Comparison of ENCODE assay signal across 8 mouse cellular contexts in genomic region chr4:119917502-119917901, GRCm38 (mm10).
DNase-seq lines count a peak whose midpoint lies in the region; ATAC-seq lines count a peak whose summit lies in the region.

No protein-coding gene starts in this region.

- no peaks in the 10 kb centered on the region for H3K27me3 ChIP-seq in hindbrain, embryonic 11.5 days (ENCODE audit: control insufficient read depth, insufficient read depth, low read length)
- no peaks in the 10 kb centered on the region for H3K27me3 ChIP-seq in hindbrain, embryonic 13.5 days

- no peaks in the 10 kb centered on the region for H3K4me1 ChIP-seq in hindbrain, embryonic 11.5 days (replicated peaks; ENCODE audit: control insufficient read depth, insufficient read depth, low read length)
- peaks cover 10% of the 10 kb centered on the region for H3K4me1 ChIP-seq in hindbrain, embryonic 13.5 days (replicated peaks)

- H3K27ac ChIP-seq in hindbrain, embryonic 11.5 days (ENCODE audit: low read depth, low read length), result no peak overlapping the region
- H3K27ac ChIP-seq in hindbrain, embryonic 13.5 days, result no peak overlapping the region

- 73% methylated on average over 7 of the region's 7 CpGs for WGBS in hindbrain, embryonic 11.5 days
- 77% methylated on average over 7 of the region's 7 CpGs for WGBS in hindbrain, embryonic 13.5 days

- no peak overlapping the region for H3K4me3 ChIP-seq in hindbrain, embryonic 11.5 days (ENCODE audit: low read depth, low read length)
- H3K4me3 ChIP-seq in hindbrain, embryonic 13.5 days, result no peak overlapping the region

- no peaks in the 10 kb centered on the region for H3K9me3 ChIP-seq in hindbrain, embryonic 11.5 days (ENCODE audit: control insufficient read depth, low read length)
- no peaks in the 10 kb centered on the region for H3K9me3 ChIP-seq in hindbrain, embryonic 13.5 days

- H3K9ac ChIP-seq in hindbrain, embryonic 11.5 days (ENCODE audit: low read depth, low read length), result no peak overlapping the region
- no peak overlapping the region for H3K9ac ChIP-seq in hindbrain, embryonic 13.5 days

- no peak for ATAC-seq in hindbrain, embryonic 11.5 days (ENCODE audit: low FRiP score)
- ATAC-seq in hindbrain, embryonic 13.5 days (ENCODE audit: low FRiP score), result no peak
- ATAC-seq in inflammation-experienced regulatory T-cells, adult 6 months, result no peak

- peak; percentile 47 for DNase-seq in hindbrain, embryonic 11.5 days (ENCODE audit: low spot score)
- peak; percentile 6 for DNase-seq in urinary bladder, postnatal 10 days (ENCODE audit: low spot score)
- no peak for DNase-seq in urinary bladder, postnatal 14 days (ENCODE audit: low spot score)
- peak; percentile 51 for DNase-seq in kidney, postnatal 10 days
- peak; percentile 39 to 50 for DNase-seq in thymus, postnatal 36 days
- DNase-seq in adrenal gland, adult 2 months, result no peak

- no peaks in the 10 kb centered on the region for H3K36me3 ChIP-seq in hindbrain, embryonic 11.5 days (ENCODE audit: control insufficient read depth, insufficient read depth, low read length)
- H3K36me3 ChIP-seq in hindbrain, embryonic 13.5 days, result no peaks in the 10 kb centered on the region

- no peak overlapping the region for H3K4me2 ChIP-seq in hindbrain, embryonic 11.5 days (replicated peaks; ENCODE audit: low read depth, low read length)
- no peak overlapping the region for H3K4me2 ChIP-seq in hindbrain, embryonic 13.5 days

Comparison
In these comparisons a context has a peak if more than half of its experiments do, and no peak if none do; other contexts are left out.
1. DNase-seq: peak in hindbrain, embryonic 11.5 days (single experiment), urinary bladder, postnatal 10 days (single experiment), kidney, postnatal 10 days (single experiment) and thymus, postnatal 36 days (2 of 2); none in urinary bladder, postnatal 14 days (single experiment) and adrenal gland, adult 2 months (single experiment).